Mouse (Mus musculus): ENCODE measurements around the gene Wfdc17.

- TF ChIP-seq CTCF (IDR thresholded peaks at IDR 0.05; ENCODE audit: low read depth) (no peak), EP300 (optimal IDR thresholded peaks at IDR 0.05) (no peak)
Observed at GRCm38 (mm10) chr11:83708715-83709114, 4.9 kb downstream of the Wfdc17 start, which contains the start of gene Wfdc18.
